Mouse (Mus musculus) forebrain, embryonic 11.5 days (tissue): ENCODE results near the gene Hdac7. TPM values are rescaled to one million over a fixed set of nuclear protein-coding genes. Genes with fewer than 3 reads are reported as not detected.
A peak's percentile ranks its signal among the peaks of the same experiment; 100 is the strongest.

ENCODE experiments used
- ATAC-seq: fragments of 200-750 bp; cut with Nextera tagmentation; replicated peaks from 2 replicates; pipeline ENCODE4 v1.8.0; 2017; ENCODE audit warnings: moderate TSS enrichment; ENCODE audit not compliant: low FRiP score
- DNase-seq: peaks from one replicate; pipeline ENCODE4 v3.0.0-alpha.2; 2017; ENCODE audit warnings: low spot score
- H3K27ac ChIP-seq: fragments of 300-500 bp; sonication (generic); 2 replicates; pipeline ENCODE4 v1.5.1; 2014; ENCODE audit warnings: low read depth, low read length
- H3K27me3 ChIP-seq: fragments of 300-500 bp; sonication (generic); 2 replicates; pipeline ENCODE4 v1.6.1; 2014; ENCODE audit warnings: mild to moderate bottlenecking, low read length, mixed read lengths; ENCODE audit not compliant: control insufficient read depth, insufficient read depth
- H3K36me3 ChIP-seq: fragments of 300-500 bp; sonication (generic); 2 replicates; pipeline ENCODE4 v1.6.1; 2014; ENCODE audit warnings: mild to moderate bottlenecking, low read length, moderate library complexity, mixed read lengths; ENCODE audit not compliant: control insufficient read depth, insufficient read depth
- H3K4me1 ChIP-seq: fragments of 300-500 bp; sonication (generic); replicated peaks from 2 replicates; pipeline ENCODE4 v1.6.1; 2014; ENCODE audit warnings: low read length, mixed read lengths; ENCODE audit not compliant: control insufficient read depth, insufficient read depth
- H3K4me2 ChIP-seq: fragments of 300-500 bp; sonication (generic); 2 replicates; pipeline ENCODE4 v1.6.1; 2014; ENCODE audit warnings: low read depth, mild to moderate bottlenecking, low read length, moderate library complexity, mixed read lengths; ENCODE audit not compliant: severe bottlenecking
- H3K4me3 ChIP-seq: fragments of 300-500 bp; sonication (generic); 2 replicates; pipeline ENCODE4 v1.5.1; 2014; ENCODE audit warnings: low read depth, low read length
- H3K9ac ChIP-seq: fragments of 300-500 bp; sonication (generic); 2 replicates; pipeline ENCODE4 v1.6.1; 2014; ENCODE audit warnings: low read length
- H3K9me3 ChIP-seq: fragments of 300-500 bp; sonication (generic); 2 replicates; pipeline ENCODE4 v1.6.1; 2016; ENCODE audit warnings: low read length, mixed read lengths; ENCODE audit not compliant: control insufficient read depth
- WGBS: fragments of 180-500 bp; shearing (Covaris S2); extraction: QIAGEN DNeasy Blood & Tissue Kit; methylation state at CpG from one replicate; pipeline ENCODE4 v1.1.7; 2014; 5-methylcytosine and 5-hydroxymethylcytosine counted together
- polyA plus RNA-seq: library from polyadenylated mRNA; unstranded; fragments of >200 nt; fragmentation: Nextera tagmentation; extraction: Ambion mirVana; gene quantifications from 2 replicates; pipeline ENCODE4 v1.2.1, GENCODE M21; 2014

The Hdac7 gene
- polyA plus RNA-seq, 1 experiment from 2014 or later = 23.9 TPM

GRCm38 (mm10) chr15:97832764-97833479, 11.4 kb downstream of the Hdac7 start:
- no peak for DNase-seq
- Histone ChIP-seq H3K36me3 (no peaks in the 10 kb centered on the region), H3K4me1 (peaks cover 20% of the 10 kb centered on the region; the same call in 1 of the 2 replicates), H3K9me3 (no peaks in the 10 kb centered on the region), H3K4me3 (no peak overlapping the region), H3K27ac (no peak overlapping the region), H3K27me3 (peaks cover 2% of the 10 kb centered on the region; the same call in 1 of the 2 replicates), H3K9ac (no peak overlapping the region), H3K4me2 (peak overlapping the region; percentile 18; the same call in 1 of the 2 replicates)
- no peak for ATAC-seq
- 65% methylated on average over 9 of the region's 9 CpGs for WGBS

- Histone ChIP-seq H3K4me3 (peak overlapping the region; percentile 89), H3K4me1 (peaks cover 20% of the 10 kb centered on the region; the same call in 1 of the 2 replicates), H3K9ac (peak overlapping the region; percentile 98), H3K9me3 (no peaks in the 10 kb centered on the region), H3K4me2 (peak overlapping the region; percentile 81), H3K36me3 (no peaks in the 10 kb centered on the region), H3K27me3 (peaks cover 2% of the 10 kb centered on the region; the same call in 1 of the 2 replicates), H3K27ac (no peak overlapping the region)
- DNase-seq (no peak), ATAC-seq (no peak)
- 5% methylated on average over 10 of the region's 10 CpGs for WGBS
Observed at GRCm38 (mm10) chr15:97831987-97832640, 12.2 kb downstream of the Hdac7 start.

- under 1% methylated on average over 67 of the region's 84 CpGs for WGBS
- DNase-seq (peak; percentile 89), ATAC-seq (peak; percentile 90)
- Histone ChIP-seq H3K4me2 (peak overlapping the region; percentile 81), H3K9ac (peak overlapping the region; percentile 98), H3K4me3 (peak overlapping the region; percentile 89), H3K36me3 (no peaks in the 10 kb centered on the region), H3K4me1 (peaks cover 20% of the 10 kb centered on the region; the same call in 1 of the 2 replicates), H3K9me3 (no peaks in the 10 kb centered on the region), H3K27ac (peak overlapping the region; percentile 81), H3K27me3 (peaks cover 2% of the 10 kb centered on the region; the same call in 1 of the 2 replicates)
Observed at GRCm38 (mm10) chr15:97831242-97831986, 12.9 kb downstream of the Hdac7 start.

- Histone ChIP-seq H3K9me3 (no peaks in the 10 kb centered on the region), H3K27me3 (peaks cover 2% of the 10 kb centered on the region; the same call in 1 of the 2 replicates), H3K4me2 (peak overlapping the region; percentile 81), H3K4me1 (peaks cover 25% of the 10 kb centered on the region; the same call in 1 of the 2 replicates), H3K27ac (peak overlapping the region; percentile 81), H3K4me3 (peak overlapping the region; percentile 89), H3K9ac (peak overlapping the region; percentile 98), H3K36me3 (no peaks in the 10 kb centered on the region)
- WGBS = under 1% methylated on average over 29 of the region's 39 CpGs
- peak; percentile 54 for ATAC-seq
- peak; percentile 71 for DNase-seq
Observed at GRCm38 (mm10) chr15:97830788-97831241, 13.5 kb downstream of the Hdac7 start.

GRCm38 (mm10) chr15:97830253-97830787, 14.0 kb downstream of the Hdac7 start:
- Histone ChIP-seq H3K4me1 (peaks cover 29% of the 10 kb centered on the region; the same call in 1 of the 2 replicates), H3K36me3 (no peaks in the 10 kb centered on the region)

GRCm38 (mm10) chr15:97829432-97829831, 14.9 kb downstream of the Hdac7 start:
- 38% methylated on average over 2 of the region's 2 CpGs for WGBS
- Histone ChIP-seq H3K36me3 (no peaks in the 10 kb centered on the region), H3K9me3 (no peaks in the 10 kb centered on the region), H3K27ac (no peak overlapping the region), H3K4me2 (peak overlapping the region; percentile 81; the same call in 1 of the 2 replicates), H3K27me3 (peaks cover 2% of the 10 kb centered on the region; the same call in 1 of the 2 replicates), H3K9ac (no peak overlapping the region; the same call in 1 of the 2 replicates), H3K4me1 (peaks cover 33% of the 10 kb centered on the region; the same call in 1 of the 2 replicates), H3K4me3 (peak overlapping the region; percentile 5; the same call in 1 of the 2 replicates)
- ATAC-seq = no peak
- no peak for DNase-seq

More at GRCm38 (mm10) chr15:97830253-97830787, 14.0 kb downstream of the Hdac7 start:
- DNase-seq (no peak), ATAC-seq (no peak)
- no peak overlapping the region for H3K27ac ChIP-seq
- peaks cover 2% of the 10 kb centered on the region; the same call in 1 of the 2 replicates for H3K27me3 ChIP-seq
- WGBS = 7% methylated on average over 12 of the region's 12 CpGs
- peak overlapping the region; percentile 81 for H3K4me2 ChIP-seq
- peak overlapping the region; percentile 89 for H3K4me3 ChIP-seq
- H3K9me3 ChIP-seq = no peaks in the 10 kb centered on the region
- H3K9ac ChIP-seq = peak overlapping the region; percentile 98

GRCm38 (mm10) chr15:97828901-97829338, 15.4 kb downstream of the Hdac7 start:
- peaks cover 33% of the 10 kb centered on the region; the same call in 1 of the 2 replicates for H3K4me1 ChIP-seq
- no peaks in the 10 kb centered on the region for H3K9me3 ChIP-seq
- ATAC-seq = no peak
- no peak overlapping the region for H3K4me2 ChIP-seq
- no peaks in the 10 kb centered on the region for H3K36me3 ChIP-seq
- H3K4me3 ChIP-seq = no peak overlapping the region
- H3K27me3 ChIP-seq = peaks cover 2% of the 10 kb centered on the region; the same call in 1 of the 2 replicates
- 62% methylated on average over 5 of the region's 5 CpGs for WGBS
- H3K9ac ChIP-seq = no peak overlapping the region
- no peak for DNase-seq
- H3K27ac ChIP-seq = no peak overlapping the region
